Mouse (Mus musculus) heart, adult 8-10 months (tissue): ENCODE results near the gene Slc25a1. TPM values are rescaled to one million over a fixed set of nuclear protein-coding genes. Genes with fewer than 3 reads are reported as not detected.

ENCODE experiments used
- total RNA-seq, 4 experiments: library from RNA; stranded (reverse); gene quantifications; 2 replicates each; pipeline ENCODE4 v1.2.4; 2022

The Slc25a1 gene
- total RNA-seq, 4 experiments from 2014 or later, result 4.6 to 7.9 (median 7.2) TPM

Other genes with a start within 250 kb of the Slc25a1 start
- 10 to 100 TPM; 22.3 to 27.2 (median 23.0) TPM for gene Med15, start 195.3 kb downstream of the Slc25a1 start, total RNA-seq
- 10 to 100 TPM; 18.8 to 23.0 (median 19.4) TPM for gene Klhl22, start 168.6 kb downstream of the Slc25a1 start, total RNA-seq
- 1 to 10 TPM; 3.3 to 5.2 (median 4.4) TPM for gene Scarf2, start 130.9 kb downstream of the Slc25a1 start, total RNA-seq
- gene B830017H08Rik, start 95.1 kb downstream of the Slc25a1 start, total RNA-seq, result not detected
- gene Car15, start 89.9 kb downstream of the Slc25a1 start, total RNA-seq, result 1 to 10 TPM; 1.3 to 2.3 (median 1.9) TPM
- gene Gm20518, start 36.5 kb downstream of the Slc25a1 start, total RNA-seq, result under 1 TPM; 0.13 to 0.65 (median 0.28) TPM
- under 1 TPM in 3 of 4 experiments, not detected in 1; 0.17 to 0.33 (median 0.22) TPM for gene Tssk1, start 34.0 kb downstream of the Slc25a1 start, total RNA-seq
- 10 to 100 TPM; 44.4 to 51.8 (median 48.7) TPM for gene Dgcr2, start 29.7 kb downstream of the Slc25a1 start, total RNA-seq
- under 1 TPM in 1 of 4 experiments, not detected in 3; 0.20 TPM for gene Tssk2, start 29.6 kb downstream of the Slc25a1 start, total RNA-seq
- gene Ess2, start 16.9 kb downstream of the Slc25a1 start, total RNA-seq, result 10 to 100 TPM in 1 of 4 experiments, 1 to 10 TPM in 3; 8.0 to 10.1 (median 9.6) TPM
- gene Gsc2, start 13.2 kb downstream of the Slc25a1 start, total RNA-seq, result not detected
- gene Vpreb2, start 52.2 kb upstream of the Slc25a1 start, total RNA-seq, result not detected
- 10 to 100 TPM; 40.3 to 52.7 (median 40.4) TPM for gene Dgcr6, start 124.6 kb upstream of the Slc25a1 start, total RNA-seq
- gene Prodh, start 162.0 kb upstream of the Slc25a1 start, total RNA-seq, result 10 to 100 TPM; 12.9 to 36.7 (median 16.9) TPM
- 1 to 10 TPM; 2.8 to 4.7 (median 3.8) TPM for gene Rtn4r, start 199.4 kb upstream of the Slc25a1 start, total RNA-seq